Mouse (Mus musculus): Measurements from ENCODE around the gene Cables2.

The Cables2 gene

DNA sequence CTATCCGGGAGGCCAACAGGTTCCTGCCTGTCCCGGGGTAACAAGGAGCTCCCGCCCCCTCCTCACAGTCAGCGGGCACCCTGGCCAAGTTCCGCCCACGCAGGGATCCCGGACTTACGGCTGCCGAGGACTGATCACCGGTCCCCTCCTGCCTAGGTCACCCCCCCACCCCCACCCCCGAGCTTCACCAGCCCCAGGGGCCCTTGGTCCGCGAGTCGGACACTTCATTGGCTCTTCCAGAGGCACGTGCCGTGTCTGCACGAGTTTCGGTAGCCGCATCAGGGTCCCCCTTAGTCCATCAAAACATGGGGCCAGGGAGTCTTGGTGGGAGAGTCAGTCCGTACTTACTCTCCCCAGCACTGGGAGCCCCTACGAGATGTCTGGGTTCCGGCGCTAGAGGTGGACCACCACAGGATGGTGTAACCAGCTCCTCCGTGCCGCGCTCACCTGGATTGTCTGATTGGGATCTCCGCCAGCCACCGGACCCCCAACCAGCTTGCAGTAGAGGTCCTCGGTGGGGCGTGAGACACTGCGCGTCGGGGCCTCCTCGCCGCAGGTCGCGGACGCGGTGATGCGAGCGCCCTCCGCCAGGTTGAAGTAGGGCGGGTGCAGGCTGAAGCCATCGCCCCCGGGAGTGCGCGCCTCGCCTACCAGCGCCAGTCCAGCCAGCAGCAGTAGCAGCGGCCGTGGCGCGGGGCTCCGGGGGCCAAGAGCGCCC is 48.1 kb downstream of the Cables2 start:
- DNase-seq, result no peak

GRCm38 (mm10) chr2:180224647-180225043 is 48.7 kb downstream of the Cables2 start:
- no peak for DNase-seq

- no peak for DNase-seq
Observed at GRCm38 (mm10) chr2:180222250-180222649, 51.0 kb downstream of the Cables2 start.

DNA sequence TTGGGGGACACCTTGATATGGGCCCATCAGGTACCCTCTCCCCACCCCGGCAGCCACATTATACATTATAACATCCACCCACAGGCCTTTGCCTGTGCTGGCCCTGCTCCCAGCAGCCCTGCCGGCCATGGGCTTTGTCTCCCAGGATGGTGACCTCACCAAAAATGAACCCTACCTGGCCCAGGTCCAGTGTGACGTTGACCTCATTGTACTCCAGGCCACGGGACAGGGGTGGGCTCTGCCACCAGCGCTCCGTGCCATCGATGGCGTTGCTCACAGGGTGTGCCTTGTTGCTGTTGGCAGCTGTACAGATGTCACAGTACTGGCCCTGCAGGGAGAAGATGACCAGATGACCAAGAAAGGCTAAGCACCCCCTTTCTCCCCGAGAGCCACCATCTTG is 52.2 kb downstream of the Cables2 start:
- DNase-seq, result no peak

DNA sequence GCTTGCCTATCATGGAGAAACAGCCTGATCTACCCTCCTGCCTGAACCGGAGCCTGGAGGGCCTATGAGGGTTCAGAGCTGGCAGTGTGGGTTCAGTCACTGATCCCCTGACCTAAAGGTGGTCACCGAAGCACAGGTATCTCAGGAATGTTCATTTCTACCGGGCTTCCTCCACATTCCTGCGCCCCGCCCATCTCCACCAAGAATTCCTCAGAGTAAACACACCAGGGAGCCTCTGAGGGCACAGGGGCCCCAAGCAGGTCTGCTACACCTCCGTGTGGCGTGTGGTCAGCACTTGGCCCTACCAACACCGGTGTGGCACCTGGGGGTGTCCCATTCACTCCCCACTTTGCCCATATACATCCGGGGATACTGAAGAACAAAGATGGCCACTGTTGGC is 53.1 kb downstream of the Cables2 start:
- DNase-seq, result no peak

DNA sequence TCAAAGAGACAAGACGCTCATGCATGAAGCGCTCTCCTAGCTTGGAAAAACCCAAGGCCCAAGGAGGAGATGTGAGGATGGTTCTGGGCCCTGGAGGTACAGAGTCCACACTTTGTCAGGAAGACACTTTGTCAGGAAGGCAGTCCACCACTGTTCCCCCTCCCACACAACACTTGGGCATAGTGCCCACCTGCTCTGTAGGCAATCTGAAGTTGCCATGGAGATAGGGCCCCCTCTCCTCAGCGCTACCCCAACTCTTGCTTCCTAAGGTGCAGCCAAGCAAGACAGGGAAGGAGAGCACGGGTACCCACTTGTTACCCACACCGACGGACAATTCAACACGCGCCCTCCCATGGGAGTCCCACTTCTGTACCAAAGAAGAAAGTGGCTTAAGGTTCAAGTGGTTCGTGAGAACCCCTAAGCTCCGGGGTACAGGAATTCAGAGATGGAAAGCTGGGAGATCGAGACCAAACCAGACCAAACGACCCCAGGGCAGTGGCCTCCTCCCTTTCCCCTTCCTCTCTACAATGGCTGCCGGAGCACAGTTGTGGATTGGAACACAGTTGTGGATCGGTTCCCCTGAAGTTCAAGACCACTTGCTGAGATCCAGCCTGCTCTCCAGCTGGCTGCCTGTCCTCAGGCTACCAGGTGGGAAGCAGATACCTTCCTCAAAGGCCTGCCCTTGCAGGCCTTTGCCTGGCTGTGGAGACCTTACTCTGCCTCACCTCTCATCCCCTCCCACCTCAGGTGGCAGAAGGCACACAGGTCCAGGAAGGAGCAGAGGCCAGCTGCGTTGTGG is 54.0 kb downstream of the Cables2 start:
- no peak for DNase-seq

- DNase-seq, result no peak
Observed at GRCm38 (mm10) chr2:180218677-180219076, 54.6 kb downstream of the Cables2 start.

- no peak for DNase-seq
Observed at GRCm38 (mm10) chr2:180218241-180218640, 55.1 kb downstream of the Cables2 start.

- DNase-seq, result peak; percentile 40
Observed at GRCm38 (mm10) chr2:180217587-180217986, 55.7 kb downstream of the Cables2 start.

DNA sequence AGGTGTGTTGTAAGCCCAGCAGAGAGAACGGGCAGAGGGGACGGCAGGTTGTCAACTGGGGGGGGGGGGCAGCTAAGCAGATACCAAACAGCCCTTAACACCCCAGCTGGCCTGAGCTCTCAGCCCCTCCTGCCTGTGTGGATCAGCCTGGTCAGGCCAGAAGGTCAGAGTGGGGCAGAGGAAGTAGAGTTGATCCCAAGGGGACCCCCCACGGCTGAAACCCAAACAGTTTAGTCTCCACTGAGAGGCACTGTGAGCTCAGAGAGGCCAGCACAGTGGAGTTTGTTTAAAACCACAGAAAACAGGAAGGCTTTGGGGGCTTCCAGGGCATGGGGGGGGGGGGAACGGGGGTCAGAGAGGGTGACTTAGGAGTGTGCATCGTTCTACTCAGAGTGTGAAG is 56.4 kb downstream of the Cables2 start:
- DNase-seq, result no peak

- DNase-seq, result no peak
Observed at GRCm38 (mm10) chr2:180215951-180216350, 57.3 kb downstream of the Cables2 start.

- DNase-seq, result no peak
Observed at GRCm38 (mm10) chr2:180215011-180215461, 58.3 kb downstream of the Cables2 start.

DNA sequence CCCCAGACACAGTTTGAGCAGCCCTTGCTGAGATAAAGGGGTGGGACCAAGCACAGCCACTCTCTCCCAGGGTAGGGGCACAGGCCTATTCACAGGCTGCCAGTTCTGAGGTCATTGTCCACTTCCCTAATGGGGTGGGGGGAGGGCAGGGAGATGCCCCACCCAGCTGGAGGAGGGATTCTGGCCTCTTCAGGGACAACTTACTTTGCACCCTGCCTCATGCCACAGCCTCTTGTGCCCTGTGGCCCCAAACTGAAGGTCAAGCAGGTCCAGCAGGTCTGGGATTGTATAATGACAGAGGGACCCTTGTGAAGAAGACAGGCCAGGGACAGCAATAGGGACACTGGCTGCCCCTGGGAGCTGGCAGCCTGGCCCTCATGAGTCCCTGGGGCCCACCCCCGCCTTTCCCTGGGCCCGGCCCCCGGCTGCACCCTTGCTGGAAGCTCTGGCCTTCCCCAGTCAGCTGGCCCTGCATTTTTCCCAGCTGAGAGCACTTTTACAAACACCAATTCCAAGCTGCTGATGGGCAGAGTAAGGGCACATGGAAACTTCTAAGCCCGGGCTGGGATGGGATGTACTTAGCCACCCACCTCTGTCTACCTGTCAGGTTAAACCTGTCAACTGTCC is 58.8 kb downstream of the Cables2 start:
- DNase-seq, result no peak

DNA sequence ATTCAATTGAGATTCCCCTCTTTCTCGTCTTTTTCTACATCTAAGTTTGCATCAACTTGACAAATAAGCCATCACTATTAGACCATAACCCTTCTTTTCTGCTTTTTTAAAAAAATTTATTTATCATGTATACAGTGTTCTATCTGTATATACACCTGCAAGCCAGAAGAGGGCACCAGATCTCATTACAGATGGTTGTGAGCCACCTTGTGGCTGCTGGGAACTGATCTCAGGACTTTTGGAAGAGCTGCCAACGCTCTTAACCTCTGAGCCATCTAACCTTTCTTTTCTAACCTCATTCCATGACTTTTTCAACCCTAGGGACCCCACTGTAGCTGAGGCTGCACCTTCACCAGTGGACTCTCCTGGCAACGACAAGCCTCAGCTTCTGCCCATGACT is 61.0 kb downstream of the Cables2 start:
- DNase-seq, result no peak

DNA sequence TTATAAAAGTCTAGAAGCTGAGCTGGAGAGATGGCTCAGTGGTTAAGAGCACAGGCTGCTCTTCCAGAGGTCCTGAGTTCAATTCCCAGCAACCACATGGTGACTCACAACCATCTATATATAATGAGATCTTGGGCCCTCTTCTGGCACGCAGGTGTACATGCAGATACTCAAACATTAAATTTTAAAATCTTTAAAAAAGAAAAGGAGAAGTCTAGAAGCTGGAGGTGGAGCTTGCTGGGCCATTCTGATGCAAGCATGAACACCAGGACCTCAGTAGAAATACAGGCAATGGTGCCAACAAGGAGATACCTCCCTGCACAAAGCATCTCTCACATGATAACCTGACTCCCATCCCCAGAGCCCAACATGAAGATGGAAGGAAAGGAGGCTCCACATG is 64.3 kb downstream of the Cables2 start:
- DNase-seq, result no peak

Measured in cerebellum, adult 11-12 months (tissue).